ENCODE assay signal across 17 mouse cellular contexts in the genomic region with DNA sequence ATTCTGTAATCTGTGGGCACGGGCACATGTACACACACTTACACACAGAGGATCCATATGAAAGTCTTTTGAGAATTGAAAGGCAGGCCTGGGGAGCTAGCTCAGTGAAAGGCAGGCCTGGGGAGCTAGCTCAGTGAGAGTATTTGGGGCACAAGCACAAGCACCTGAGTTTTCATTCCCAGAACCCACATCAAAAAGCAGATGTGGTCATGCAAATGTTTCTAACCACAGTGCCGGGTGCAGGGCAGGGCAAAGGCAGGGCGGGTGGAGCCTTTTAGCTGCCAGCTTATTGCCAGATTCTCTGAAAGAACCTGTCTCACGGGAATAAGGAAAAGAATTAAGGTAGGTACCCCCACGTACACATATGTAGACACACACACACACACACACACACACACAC. TPM values are rescaled to one million over a fixed set of nuclear protein-coding genes. Genes with fewer than 3 reads are reported as not detected.
DNase-seq lines count a peak whose midpoint lies in the region; ATAC-seq and TF ChIP-seq lines count a peak whose summit lies in the region.
"Had no signal": no experiment of that assay in that cellular context is flagged by ENCODE, and none has a peak within 500 bp of the region (broad histone marks: within the 10 kb centered on the region; RNA-seq: fewer than 3 reads in every experiment).

No protein-coding gene starts in this region.

- DNase-seq in CD4-positive, CD25-positive, alpha-beta regulatory T cell, adult 2 months (ENCODE audit: low read depth, low spot score) = peak; percentile 82
- peak; percentile 72 for DNase-seq in T-cell, adult 2 months (ENCODE audit: low spot score)
- DNase-seq in thymus, adult 2 months = peak; percentile 77
- no peak for DNase-seq in layer of hippocampus, adult 8-10 months (ENCODE audit: low spot score in 2 of 2)
- no peak for DNase-seq in frontal cortex, adult 2 months (ENCODE audit: extremely low spot score in 1 of 2, low spot score in 1 of 2)
- no peak for DNase-seq in urinary bladder, adult 18-20 months (ENCODE audit: low spot score in 2 of 2)
- DNase-seq: cerebellum, postnatal 25 days; kidney, adult 8-10 months had no signal

- no peak for TF ChIP-seq CTCF in thymus, adult 2 months (IDR thresholded peaks at IDR 0.05; ENCODE audit: borderline replicate concordance, control insufficient read depth, extremely low read depth, insufficient read depth, low read length, poor library complexity)

- H3K4me3 ChIP-seq in thymus, adult 2 months (ENCODE audit: control insufficient read depth, insufficient read depth, low read length) = no peak overlapping the region
- H3K4me3 ChIP-seq in neural tube, embryonic 15.5 days (replicated peaks) = no peak overlapping the region
- H3K4me3 ChIP-seq: embryonic facial prominence, embryonic 12.5 days; forebrain, embryonic 10.5 days; heart, embryonic 13.5 days; limb, embryonic 12.5 days; midbrain, embryonic 13.5 days had no signal

- H3K4me2 ChIP-seq in neural tube, embryonic 15.5 days = no peak overlapping the region
- H3K4me2 ChIP-seq: embryonic facial prominence, embryonic 12.5 days; heart, embryonic 13.5 days; hindbrain, embryonic 14.5 days; limb, embryonic 12.5 days; midbrain, embryonic 13.5 days had no signal

- peaks cover 45% of the 10 kb centered on the region for H3K4me1 ChIP-seq in thymus, adult 2 months (replicated peaks; ENCODE audit: control insufficient read depth, insufficient read depth, low read length)
- peaks cover 5% of the 10 kb centered on the region; the same call in 1 of the 2 replicates for H3K4me1 ChIP-seq in neural tube, embryonic 15.5 days
- H3K4me1 ChIP-seq: embryonic facial prominence, embryonic 12.5 days; forebrain, embryonic 10.5 days had no signal

- TF ChIP-seq POLR2A in thymus, adult 2 months (IDR thresholded peaks at IDR 0.05; ENCODE audit: control insufficient read depth, extremely low read depth, insufficient read depth, low read length, poor library complexity) = no peak

- 1% methylated on average over 5 of the region's 5 CpGs for whole genome bisulfite sequencing in thymus, adult 2 months
- WGBS in neural tube, embryonic 15.5 days = 78% methylated on average over 5 of the region's 5 CpGs

- no peaks in the 10 kb centered on the region for H3K27me3 ChIP-seq in thymus, adult 2 months (ENCODE audit: control insufficient read depth, insufficient read depth, low read length)
- no peaks in the 10 kb centered on the region for H3K27me3 ChIP-seq in neural tube, embryonic 15.5 days (replicated peaks)
- H3K27me3 ChIP-seq: embryonic facial prominence, embryonic 12.5 days; heart, embryonic 13.5 days; limb, embryonic 12.5 days; midbrain, embryonic 13.5 days had no signal

- H3K9me3 ChIP-seq in neural tube, embryonic 15.5 days (replicated peaks) = no peaks in the 10 kb centered on the region
- H3K9me3 ChIP-seq: embryonic facial prominence, embryonic 12.5 days; forebrain, embryonic 10.5 days; heart, embryonic 13.5 days; limb, embryonic 12.5 days; midbrain, embryonic 13.5 days had no signal

- no peak overlapping the region for H3K9ac ChIP-seq in neural tube, embryonic 15.5 days (replicated peaks)
- H3K9ac ChIP-seq: embryonic facial prominence, embryonic 12.5 days; heart, embryonic 13.5 days; hindbrain, embryonic 14.5 days; limb, embryonic 12.5 days; midbrain, embryonic 13.5 days had no signal

- H3K36me3 ChIP-seq in thymus, adult 2 months (ENCODE audit: control insufficient read depth, insufficient read depth, low read length) = no peaks in the 10 kb centered on the region
- H3K36me3 ChIP-seq in neural tube, embryonic 15.5 days = peaks cover 2% of the 10 kb centered on the region; the same call in 1 of the 2 replicates
- H3K36me3 ChIP-seq: embryonic facial prominence, embryonic 12.5 days; midbrain, embryonic 13.5 days had no signal

- ATAC-seq in monocyte, adult 5-6 weeks (replicated peaks; ENCODE audit: insufficient number of reproducible peaks, low FRiP score, low TSS enrichment, poor library complexity, severe bottlenecking) = peak; percentile 75
- no peak for ATAC-seq in neural tube, embryonic 15.5 days (ENCODE audit: low FRiP score)
- ATAC-seq: lung, postnatal 0 days; midbrain, embryonic 13.5 days had no signal

- no peak overlapping the region; the same call in 1 of the 2 replicates for H3K27ac ChIP-seq in thymus, adult 2 months (ENCODE audit: control insufficient read depth, insufficient read depth, low read length)
- no peak overlapping the region for H3K27ac ChIP-seq in neural tube, embryonic 15.5 days (replicated peaks)
- H3K27ac ChIP-seq: embryonic facial prominence, embryonic 12.5 days; forebrain, embryonic 10.5 days; heart, embryonic 13.5 days; hindbrain, embryonic 14.5 days; limb, embryonic 12.5 days; midbrain, embryonic 13.5 days had no signal

RNA-seq across cellular contexts. Expression of a gene that starts 28.9 kb away (rescaled TPM):
- 0.85 to 2.1 TPM (median 1.1 TPM) in 3 replicates for total RNA-seq in monocyte, adult 5-6 weeks (2017)
- 0.75 and 0.91 TPM in 2 replicates for polyA plus RNA-seq in thymus, adult 2 months (2012; rRNA removed)
- total RNA-seq in layer of hippocampus, adult 8-10 months (2022) = 100 to 1,000 TPM; 177 to 196 (median 191) TPM
- 90.2 and 117 TPM in 2 replicates for polyA plus RNA-seq in frontal cortex, adult 2 months (2012; rRNA removed)
- 122 and 155 TPM in 2 replicates for polyA plus RNA-seq in neural tube, embryonic 15.5 days (2015; fragmentation: Nextera tagmentation; extraction: Ambion mirVana)

RNA-seq across cellular contexts. Expression of a gene that starts 29.5 kb away (rescaled TPM):
- 41.3 to 64.2 TPM (median 51.0 TPM) in 3 replicates for total RNA-seq in monocyte, adult 5-6 weeks (2017)
- polyA plus RNA-seq in thymus, adult 2 months (2012; rRNA removed) = 11.3 and 17.1 TPM in 2 replicates
- total RNA-seq in layer of hippocampus, adult 8-10 months (2022) = 10 to 100 TPM; 42.6 to 49.5 (median 48.4) TPM
- polyA plus RNA-seq in frontal cortex, adult 2 months (2012; rRNA removed) = 26.0 and 28.8 TPM in 2 replicates
- polyA plus RNA-seq in neural tube, embryonic 15.5 days (2015; fragmentation: Nextera tagmentation; extraction: Ambion mirVana) = 25.4 and 25.8 TPM in 2 replicates

Comparison
In these comparisons a context has a peak if more than half of its experiments do, and no peak if none do; other contexts are left out.
1. DNase-seq: peak in CD4-positive, CD25-positive, alpha-beta regulatory T cell, adult 2 months (single experiment), T-cell, adult 2 months (single experiment) and thymus, adult 2 months (single experiment); none in layer of hippocampus, adult 8-10 months (0 of 2), frontal cortex, adult 2 months (0 of 2) and urinary bladder, adult 18-20 months (0 of 2).
2. RNA of a gene that starts 28.9 kb away (polyA plus RNA-seq): 122 to 155 TPM in neural tube, embryonic 15.5 days and 90.2 to 117 TPM in frontal cortex, adult 2 months; 0.75 to 0.91 TPM in thymus, adult 2 months; every median in the first group is over 10 times any median in the second.